Mouse (Mus musculus) urinary bladder, postnatal 4 days (tissue): ENCODE measurements around the gene Plekha7.

ENCODE experiments used
- DNase-seq, 2 experiments: peaks; one replicate each; pipeline ENCODE4 v3.0.0; 2021 to 2022; ENCODE audit warnings: low spot score in 2 of 2

Plekha7 gene

GRCm38 (mm10) chr7:116248536-116248935, 59.6 kb downstream of the Plekha7 start:
- no peak for DNase-seq

DNA sequence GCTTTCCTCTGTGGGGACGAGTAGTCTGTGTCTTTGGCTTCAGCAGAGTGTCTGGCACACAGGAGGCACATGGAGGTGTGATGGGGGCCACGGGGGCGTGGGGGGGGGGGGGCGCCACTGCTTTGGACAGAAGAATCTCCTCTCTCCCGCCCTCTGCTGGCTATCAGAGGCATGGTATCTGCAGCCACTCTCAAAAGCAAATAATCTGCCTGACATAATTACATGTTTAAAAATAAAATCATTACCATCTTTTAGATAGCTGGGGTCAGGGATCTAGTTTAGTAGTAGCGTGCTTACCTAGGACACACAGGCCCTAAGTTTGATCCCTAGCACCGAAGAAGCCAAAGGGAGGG, 60.8 kb downstream of the Plekha7 start:
- no peak for DNase-seq

DNA sequence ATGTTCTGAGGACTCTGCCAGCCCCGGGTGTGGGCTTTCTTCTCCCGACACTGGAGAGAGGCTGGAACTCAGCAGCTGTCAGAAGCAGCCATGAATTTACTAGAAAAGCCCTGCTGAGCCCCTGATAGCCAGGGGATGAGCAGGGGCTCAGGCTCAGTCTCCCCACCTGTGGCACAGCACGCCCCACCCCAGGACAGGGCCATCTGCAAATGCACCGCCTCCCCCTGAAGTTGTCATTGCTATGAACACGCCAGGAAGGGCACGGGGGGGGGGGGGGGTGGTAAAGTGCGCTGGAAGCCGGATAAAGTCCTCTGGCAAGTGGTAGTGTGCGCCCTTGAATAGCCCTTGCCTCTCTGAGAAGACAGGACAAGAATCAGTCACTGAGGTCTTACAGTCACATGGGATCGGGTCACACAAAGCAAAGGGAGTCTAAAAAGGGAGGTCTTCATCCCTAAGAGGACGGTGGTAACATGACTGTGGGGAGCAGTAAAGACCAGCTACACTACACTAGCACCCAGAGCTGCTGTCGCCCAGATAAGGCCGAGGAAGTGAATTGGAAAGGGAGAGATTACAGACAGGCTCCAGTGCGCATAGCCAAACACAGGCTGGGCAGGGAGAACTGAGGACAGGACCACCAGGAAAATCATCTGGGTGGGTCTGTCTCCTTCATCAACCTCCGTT, 61.3 kb downstream of the Plekha7 start:
- DNase-seq, result no peak

- no peak for DNase-seq
Observed at GRCm38 (mm10) chr7:116245815-116246695, 62.1 kb downstream of the Plekha7 start.

GRCm38 (mm10) chr7:116244302-116245165, 63.6 kb downstream of the Plekha7 start:
- DNase-seq, result no peak

DNA sequence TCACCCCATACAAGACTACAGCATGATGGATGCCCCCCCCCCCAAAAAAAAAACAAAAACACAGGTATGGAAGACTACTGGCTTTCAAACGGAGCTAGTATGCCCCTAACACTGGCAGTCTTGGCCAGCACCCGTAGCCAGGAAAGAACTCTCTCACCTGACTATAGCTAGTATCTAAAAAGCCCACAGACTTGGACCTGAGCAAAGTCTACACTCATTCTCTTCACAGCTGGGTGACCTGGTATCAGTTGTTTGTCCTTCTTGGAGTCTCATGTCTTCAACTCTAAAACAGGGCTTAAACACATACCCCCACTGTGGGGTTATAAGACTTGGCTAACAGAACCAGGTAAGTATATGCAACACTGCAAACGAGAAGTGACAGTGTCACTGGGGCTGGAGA, 65.4 kb downstream of the Plekha7 start:
- DNase-seq, result no peak

- DNase-seq, result no peak
Observed at GRCm38 (mm10) chr7:116241601-116242000, 66.6 kb downstream of the Plekha7 start.

- DNase-seq, result no peak
Observed at GRCm38 (mm10) chr7:116240791-116241474, 67.2 kb downstream of the Plekha7 start.

DNA sequence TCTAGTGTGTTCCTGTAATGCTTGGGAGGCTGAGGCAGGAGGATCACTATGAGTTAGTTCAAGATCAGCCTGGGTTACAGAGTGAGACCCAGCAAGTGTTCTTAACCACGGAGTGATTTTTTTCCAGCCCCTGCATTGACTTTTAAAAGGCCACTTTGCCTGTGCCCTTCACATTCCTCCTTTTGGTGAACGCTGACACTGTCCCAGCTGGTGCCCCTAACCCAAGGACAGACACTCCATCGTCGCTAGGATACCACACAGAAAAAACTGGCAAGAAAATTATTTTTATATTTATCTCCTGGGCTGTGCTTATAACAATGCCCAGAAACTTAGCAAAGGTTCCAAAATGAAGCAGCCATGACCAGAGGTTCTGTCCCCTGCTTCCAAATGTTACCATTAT, 67.8 kb downstream of the Plekha7 start:
- no peak for DNase-seq

- DNase-seq, result no peak
Observed at GRCm38 (mm10) chr7:116238320-116238719, 69.9 kb downstream of the Plekha7 start.

GRCm38 (mm10) chr7:116237157-116237981, 70.8 kb downstream of the Plekha7 start:
- DNase-seq, result peak in 1 of 2 experiments; percentile 47

GRCm38 (mm10) chr7:116236608-116237007, 71.6 kb downstream of the Plekha7 start:
- DNase-seq, result no peak

DNA sequence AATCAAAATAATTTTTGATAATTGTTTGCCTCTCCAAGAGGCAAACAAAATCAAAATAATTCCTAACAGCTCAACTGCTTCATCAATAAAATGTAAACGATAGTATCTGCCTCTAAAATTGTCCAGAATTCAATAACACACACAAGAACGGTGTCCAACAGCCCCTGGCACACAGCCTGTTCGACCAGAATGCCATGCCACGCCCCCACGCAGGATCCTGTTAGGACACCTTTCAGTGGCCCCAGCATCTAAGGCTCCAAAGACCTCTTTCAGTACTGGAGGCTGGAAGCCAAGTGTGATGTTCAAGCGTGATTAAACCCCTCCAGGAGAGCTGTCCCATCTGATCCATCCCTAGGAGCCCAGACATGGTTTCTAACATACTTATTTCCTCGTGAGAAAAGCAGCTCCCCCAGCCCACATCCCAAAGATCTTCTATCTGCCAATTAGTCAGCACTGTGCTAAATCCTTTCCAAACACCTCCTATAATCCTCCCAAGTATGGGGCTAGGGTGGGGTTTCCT, 73.8 kb downstream of the Plekha7 start:
- DNase-seq, result no peak

GRCm38 (mm10) chr7:116230811-116231609, 77.2 kb downstream of the Plekha7 start:
- no peak for DNase-seq

- no peak for DNase-seq
Observed at GRCm38 (mm10) chr7:116226877-116227282, 81.3 kb downstream of the Plekha7 start.

DNA sequence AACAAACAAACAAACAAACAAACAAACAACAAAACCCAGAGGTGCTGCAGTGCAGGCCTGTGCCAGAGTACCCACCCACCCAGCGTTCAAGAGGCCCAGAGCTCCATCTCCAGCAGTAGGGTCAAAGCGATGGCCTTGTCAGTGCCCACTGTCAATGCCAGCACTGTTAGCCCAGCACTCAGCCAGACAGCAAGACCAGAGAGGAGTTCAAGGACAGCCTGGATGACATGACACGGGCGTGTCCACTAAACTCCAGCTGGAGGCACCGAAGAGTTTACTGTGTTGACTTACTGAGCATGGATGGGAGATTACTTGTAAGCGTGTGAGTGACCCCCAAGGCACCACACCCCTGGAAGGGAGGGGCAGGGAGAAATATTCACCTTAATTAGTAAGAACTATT, 81.9 kb downstream of the Plekha7 start:
- no peak for DNase-seq

DNA sequence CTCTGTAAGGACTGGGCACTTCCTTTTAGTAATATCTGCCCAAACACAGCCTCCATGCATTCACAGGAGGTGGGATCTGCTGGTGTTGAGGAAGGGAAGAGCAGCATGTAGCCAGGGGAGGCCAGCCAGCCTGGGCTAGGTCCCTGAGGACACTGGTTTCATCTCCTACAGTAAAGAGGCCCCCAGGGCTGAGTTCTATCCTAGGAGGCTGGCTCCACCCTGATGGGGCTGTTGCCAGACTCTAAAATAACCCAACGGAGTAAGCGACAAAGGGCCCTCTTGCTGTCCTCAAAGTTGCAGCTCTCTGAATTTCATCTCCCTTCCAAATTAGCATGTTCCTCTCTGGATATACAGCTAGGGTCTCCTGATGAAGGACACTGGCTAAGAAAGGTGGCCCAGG, 83.6 kb downstream of the Plekha7 start:
- DNase-seq, result no peak

GRCm38 (mm10) chr7:116223010-116223783, 85.0 kb downstream of the Plekha7 start:
- no peak for DNase-seq
